Mouse (Mus musculus) layer of hippocampus, adult 8-10 months (tissue): Measurements from ENCODE around the gene Mindy4. TPM values are rescaled to one million over a fixed set of nuclear protein-coding genes. Genes with fewer than 3 reads are reported as not detected.

ENCODE experiments used
- DNase-seq, 2 experiments: peaks; one replicate each; pipeline ENCODE4 v3.0.0; 2022; ENCODE audit warnings: low spot score in 2 of 2
- total RNA-seq, 4 experiments: library from RNA; stranded (reverse); gene quantifications; 2 replicates each; pipeline ENCODE4 v1.2.4; 2022

Mindy4 gene
- total RNA-seq, 4 experiments from 2014 or later = 11.9 to 13.8 (median 12.8) TPM

DNA sequence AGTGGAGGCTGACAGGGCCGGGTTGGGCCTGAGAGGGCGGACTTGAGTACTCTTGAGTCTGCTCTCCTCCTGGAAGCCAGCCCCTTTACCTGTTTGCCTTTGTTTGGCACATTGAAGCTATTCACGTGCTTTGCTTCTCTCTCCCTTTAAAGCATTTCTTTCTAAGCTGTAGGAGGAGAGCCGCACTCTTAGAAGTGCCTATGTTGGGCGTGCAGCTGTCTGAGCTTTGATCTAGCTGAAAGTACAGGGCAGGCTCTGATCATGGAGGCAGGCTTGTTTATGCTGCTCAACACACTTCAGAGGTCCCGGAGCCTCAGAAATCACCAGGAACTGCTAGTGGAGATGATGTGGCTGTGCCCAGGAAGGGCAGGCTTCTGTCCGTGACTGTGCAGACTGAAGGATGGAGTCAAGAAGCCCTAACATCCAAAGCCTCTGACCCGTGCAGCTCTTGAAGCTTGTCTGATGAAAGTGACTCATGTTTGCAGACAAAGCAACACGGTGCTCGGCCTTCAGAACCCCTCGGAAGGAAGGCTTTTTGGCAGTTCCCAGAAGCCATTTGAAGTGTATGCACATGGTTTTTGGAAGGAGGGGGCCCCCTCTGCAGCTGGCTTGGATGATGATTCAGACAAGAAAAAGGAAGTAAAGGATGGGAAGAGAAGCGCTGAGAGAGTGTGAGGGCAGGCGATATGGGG, 53.5 kb downstream of the Mindy4 start:
- DNase-seq = no peak

DNA sequence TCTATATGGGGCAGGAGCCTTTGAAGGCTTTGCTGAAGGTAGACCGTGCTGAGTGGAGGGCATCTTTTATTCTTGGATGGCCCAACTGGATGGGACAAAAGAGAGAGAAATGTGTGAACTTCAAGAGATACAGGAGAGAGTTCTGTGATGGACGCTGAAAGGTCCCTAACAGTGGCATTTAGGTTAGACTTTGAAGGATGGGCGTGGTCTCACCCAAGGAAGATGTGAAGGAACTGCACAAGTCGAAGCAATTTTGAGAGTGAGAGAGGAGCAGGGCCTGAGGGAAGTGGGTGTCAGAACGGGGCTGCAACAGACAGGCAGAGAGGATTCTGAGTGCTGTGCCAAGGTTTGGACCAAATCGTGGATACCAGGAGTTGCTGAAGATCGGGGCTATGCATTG, 54.1 kb downstream of the Mindy4 start:
- no peak for DNase-seq

GRCm38 (mm10) chr6:55258428-55259325, 55.5 kb downstream of the Mindy4 start:
- DNase-seq = no peak

- DNase-seq = no peak
Observed at GRCm38 (mm10) chr6:55262161-55262560, 59.0 kb downstream of the Mindy4 start.

GRCm38 (mm10) chr6:55263490-55264046, 60.4 kb downstream of the Mindy4 start:
- no peak for DNase-seq

- no peak for DNase-seq
Observed at GRCm38 (mm10) chr6:55264741-55265366, 61.7 kb downstream of the Mindy4 start.

- DNase-seq = no peak
Observed at GRCm38 (mm10) chr6:55272952-55273351, 69.8 kb downstream of the Mindy4 start.

DNA sequence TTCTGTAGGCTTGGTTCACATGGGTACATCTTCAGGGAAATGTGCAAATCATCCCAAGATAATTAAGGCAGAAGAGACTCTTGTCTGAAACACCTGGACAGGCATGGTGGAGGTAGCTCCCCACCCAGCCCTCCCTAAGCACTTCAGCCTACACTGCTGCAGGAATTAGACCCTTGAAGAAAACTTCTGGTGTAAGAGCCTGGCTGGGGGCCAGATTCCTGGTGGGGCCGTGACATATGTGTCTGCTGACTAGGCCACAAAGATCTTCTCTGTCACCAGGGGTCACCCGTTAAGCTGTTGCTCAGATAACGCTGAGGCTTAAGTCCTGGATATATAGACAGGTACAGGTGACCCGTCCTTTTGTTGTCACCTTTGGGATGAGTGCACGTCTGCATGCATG, 70.3 kb downstream of the Mindy4 start:
- DNase-seq = no peak

DNA sequence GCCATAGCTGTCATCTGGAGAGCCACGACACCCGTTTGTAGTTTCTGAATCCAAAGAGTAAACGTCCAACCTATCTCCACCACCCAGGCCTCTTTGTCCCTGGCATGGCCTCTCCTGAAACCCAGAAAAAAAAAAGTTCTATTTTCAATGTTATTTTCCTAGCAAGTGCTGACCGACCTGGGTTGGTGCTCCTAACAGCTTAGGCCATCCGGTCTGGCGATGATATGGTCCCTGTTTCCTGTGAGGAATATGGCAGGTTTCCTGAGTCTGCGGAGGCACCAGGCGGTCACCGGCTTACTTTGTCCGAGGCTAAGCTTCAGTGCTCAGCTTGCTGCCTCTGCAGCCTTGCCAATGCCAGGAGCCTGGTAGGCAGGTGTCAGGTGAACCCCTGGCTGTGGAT, 71.8 kb downstream of the Mindy4 start:
- DNase-seq = no peak

- no peak for DNase-seq
Observed at GRCm38 (mm10) chr6:55275786-55276185, 72.6 kb downstream of the Mindy4 start.

GRCm38 (mm10) chr6:55276692-55277282, 73.6 kb downstream of the Mindy4 start:
- no peak for DNase-seq

DNA sequence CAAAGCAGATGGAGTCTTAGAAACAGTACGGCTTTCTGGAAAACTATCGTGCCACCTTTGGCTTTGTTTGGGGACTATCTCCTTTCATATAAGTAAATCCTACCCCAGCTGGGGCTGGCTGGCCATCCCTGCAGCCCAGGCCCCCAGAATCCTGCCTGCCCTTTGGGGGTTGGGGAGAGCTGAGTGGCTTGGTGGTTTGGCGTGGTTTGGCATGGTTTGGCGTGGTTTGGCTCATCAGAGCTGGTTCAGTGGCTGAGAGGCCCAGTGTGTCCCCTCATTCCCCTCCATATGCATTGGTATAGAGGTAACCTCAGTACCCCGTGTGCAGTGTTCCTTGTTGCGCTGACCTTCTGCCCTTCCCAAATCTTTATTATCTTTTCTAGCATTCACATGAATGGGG, 74.9 kb downstream of the Mindy4 start:
- no peak for DNase-seq

GRCm38 (mm10) chr6:55278520-55278919, 75.3 kb downstream of the Mindy4 start:
- DNase-seq = no peak

- no peak for DNase-seq
Observed at GRCm38 (mm10) chr6:55280979-55281378, 77.8 kb downstream of the Mindy4 start.

GRCm38 (mm10) chr6:55281687-55282086, 78.5 kb downstream of the Mindy4 start:
- DNase-seq = no peak

DNA sequence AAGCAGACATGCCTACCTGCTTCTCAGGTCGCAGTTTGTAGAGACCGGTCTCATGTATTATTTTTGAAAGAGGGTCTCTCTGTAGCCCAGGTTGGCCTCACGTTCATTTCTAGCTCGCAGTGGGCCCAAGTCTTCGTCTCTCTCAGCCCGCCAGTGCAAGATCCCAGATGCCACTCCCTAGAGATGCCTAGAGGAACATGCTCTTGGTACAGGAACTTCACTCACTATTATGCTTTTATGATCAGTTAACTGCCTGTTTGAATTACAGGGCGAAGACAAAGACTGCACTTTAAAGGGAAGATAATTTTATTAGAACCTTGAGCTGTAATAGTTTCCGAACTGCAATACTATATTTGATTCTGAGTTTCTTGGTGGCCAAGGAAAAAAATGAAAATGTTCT, 79.2 kb downstream of the Mindy4 start:
- DNase-seq = no peak

DNA sequence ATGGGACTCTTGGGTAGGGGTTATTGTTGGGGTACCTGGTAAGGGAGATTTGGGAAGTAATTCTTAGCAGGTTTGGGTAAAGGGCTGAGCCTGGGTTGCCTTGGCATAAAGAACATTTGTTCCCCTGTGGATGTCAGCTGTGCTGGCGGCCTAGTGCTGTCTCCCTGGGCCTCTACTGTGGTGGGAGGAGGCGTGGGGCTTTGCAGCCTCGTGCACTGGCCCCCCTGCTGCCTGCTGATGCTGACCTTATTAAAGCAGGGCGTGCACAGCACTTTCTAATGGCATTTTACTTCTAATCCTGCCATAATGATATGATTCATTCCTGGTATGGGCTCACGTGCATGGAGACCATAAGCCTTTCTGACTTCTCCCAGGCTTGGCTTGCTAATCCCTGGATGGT, 82.0 kb downstream of the Mindy4 start:
- DNase-seq = no peak

DNA sequence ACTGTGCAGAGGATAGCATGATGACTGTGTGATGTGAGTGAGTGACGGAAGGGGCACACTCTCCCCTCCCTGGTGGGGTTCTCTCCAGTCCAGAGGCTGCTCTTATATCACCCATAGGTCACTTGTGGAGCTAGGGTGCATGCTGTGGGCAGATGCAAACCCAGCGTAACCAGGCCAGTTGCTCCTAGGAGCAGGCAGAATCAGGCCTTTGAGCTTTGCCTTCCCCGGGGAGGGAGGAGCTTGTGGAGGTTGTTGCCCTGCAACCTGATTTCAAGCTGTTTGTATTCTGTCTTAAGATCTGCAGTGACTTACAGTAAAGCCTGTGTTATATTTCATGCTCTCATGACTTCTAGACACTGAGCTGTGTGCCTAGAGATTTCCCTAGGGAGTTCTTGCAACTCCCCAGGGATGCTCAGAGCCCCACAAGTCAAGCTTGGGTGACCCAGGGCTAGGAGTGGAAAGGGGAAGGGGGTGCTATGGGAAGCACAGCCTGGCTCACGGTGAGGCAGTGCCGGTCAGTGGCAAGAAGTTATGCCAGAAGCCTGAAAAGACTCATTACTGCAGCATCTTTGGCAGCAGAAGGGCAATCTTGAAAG, 84.9 kb downstream of the Mindy4 start:
- DNase-seq = no peak

- DNase-seq = no peak
Observed at GRCm38 (mm10) chr6:55294549-55295131, 91.5 kb downstream of the Mindy4 start.

GRCm38 (mm10) chr6:55295325-55295724, 92.1 kb downstream of the Mindy4 start:
- no peak for DNase-seq

DNA sequence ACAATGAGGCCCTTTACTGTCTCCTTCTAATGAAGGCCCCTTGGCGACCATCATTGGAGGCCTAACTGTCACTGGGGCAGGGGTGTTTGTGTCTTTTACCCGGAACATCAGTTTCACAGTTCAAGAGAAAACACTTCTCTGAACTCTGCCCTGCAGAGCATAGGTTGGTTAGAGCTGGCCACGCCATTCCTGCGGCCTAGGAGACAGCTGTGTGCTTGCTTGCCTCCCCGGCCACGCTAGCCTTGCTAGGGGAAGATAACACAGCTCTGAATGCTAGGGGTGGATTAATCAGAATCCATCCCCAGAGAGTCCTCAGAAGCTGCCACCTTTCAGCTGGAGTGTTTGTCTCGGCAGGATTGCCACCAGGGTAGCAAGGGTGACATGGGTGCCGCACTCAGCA, 96.3 kb downstream of the Mindy4 start:
- no peak for DNase-seq
